Mouse (Mus musculus) liver, adult 2 months (tissue): Measurements from ENCODE around the gene Znfx1. TPM values are rescaled to one million over a fixed set of nuclear protein-coding genes. Genes with fewer than 3 reads are reported as not detected.

Source experiments
- DNase-seq: peaks from one replicate; pipeline ENCODE4 v3.0.0-alpha.2; 2011; ENCODE audit warnings: low read depth, low spot score; ENCODE audit errors: extremely low read depth
- H3K27ac ChIP-seq: fragments of 200-500 bp; replicated peaks from 2 replicates; pipeline ENCODE4 v1.5.1; 2012; ENCODE audit warnings: low read depth, mild to moderate bottlenecking, control low read depth, inconsistent platforms, low read length; ENCODE audit not compliant: insufficient read depth
- H3K27me3 ChIP-seq: fragments of 200-500 bp; 2 replicates; pipeline ENCODE4 v1.6.1; 2012; ENCODE audit warnings: mild to moderate bottlenecking, moderate library complexity, low read length, inconsistent platforms; ENCODE audit not compliant: control insufficient read depth, insufficient read depth
- H3K36me3 ChIP-seq: fragments of 200-500 bp; 2 replicates; pipeline ENCODE4 v1.6.1; 2012; ENCODE audit warnings: low read length, inconsistent platforms; ENCODE audit not compliant: control insufficient read depth, insufficient read depth
- H3K4me1 ChIP-seq: fragments of 200-500 bp; 2 replicates; pipeline ENCODE4 v1.6.1; 2011; ENCODE audit warnings: low read length; ENCODE audit not compliant: control insufficient read depth, insufficient read depth
- H3K4me3 ChIP-seq: fragments of 200-500 bp; 2 replicates; pipeline ENCODE4 v1.5.1; 2011; ENCODE audit warnings: low read depth, mild to moderate bottlenecking, control low read depth, low read length, moderate library complexity; ENCODE audit not compliant: insufficient read depth
- H3K79me2 ChIP-seq: fragments of 200-500 bp; 2 replicates; pipeline ENCODE4 v1.6.1; 2012; ENCODE audit warnings: inconsistent platforms, mild to moderate bottlenecking, low read length, moderate library complexity; ENCODE audit not compliant: control insufficient read depth, insufficient read depth
- H3K9ac ChIP-seq: fragments of 200-500 bp; 2 replicates; pipeline ENCODE4 v1.6.1; 2012; ENCODE audit warnings: low read depth, mild to moderate bottlenecking, control low read depth, inconsistent platforms, low read length
- CTCF ChIP-seq: fragments of 200-500 bp; IDR thresholded peaks from 2 replicates; pipeline ENCODE4 v1.5.1; 2011; ENCODE audit warnings: low read depth, low read length, control low read depth
- POLR2A ChIP-seq: fragments of 200-500 bp; IDR thresholded peaks from 2 replicates; pipeline ENCODE4 v1.6.1; 2011; ENCODE audit warnings: low read length, control low read depth; ENCODE audit not compliant: insufficient read depth; ENCODE audit errors: extremely low read depth
- WGBS: fragments of 180-500 bp; shearing (Covaris S2); methylation state at CpG from one replicate; pipeline ENCODE4 v1.1.7; 2018; 5-methylcytosine and 5-hydroxymethylcytosine counted together
- polyA plus RNA-seq: library from polyadenylated mRNA; depleted of rRNA; stranded (reverse); fragments of >200 nt; gene quantifications from 2 replicates; pipeline ENCODE4 v1.2.3, GENCODE M21; 2012
- total RNA-seq: library from RNA; depleted of rRNA; stranded (reverse); fragments of >200 nt; gene quantifications from 2 replicates; pipeline ENCODE4 v1.2.3, GENCODE M21; 2014

The Znfx1 gene
- total and polyA plus RNA-seq, 2 experiments, result 21.6 to 23.3 TPM

DNA sequence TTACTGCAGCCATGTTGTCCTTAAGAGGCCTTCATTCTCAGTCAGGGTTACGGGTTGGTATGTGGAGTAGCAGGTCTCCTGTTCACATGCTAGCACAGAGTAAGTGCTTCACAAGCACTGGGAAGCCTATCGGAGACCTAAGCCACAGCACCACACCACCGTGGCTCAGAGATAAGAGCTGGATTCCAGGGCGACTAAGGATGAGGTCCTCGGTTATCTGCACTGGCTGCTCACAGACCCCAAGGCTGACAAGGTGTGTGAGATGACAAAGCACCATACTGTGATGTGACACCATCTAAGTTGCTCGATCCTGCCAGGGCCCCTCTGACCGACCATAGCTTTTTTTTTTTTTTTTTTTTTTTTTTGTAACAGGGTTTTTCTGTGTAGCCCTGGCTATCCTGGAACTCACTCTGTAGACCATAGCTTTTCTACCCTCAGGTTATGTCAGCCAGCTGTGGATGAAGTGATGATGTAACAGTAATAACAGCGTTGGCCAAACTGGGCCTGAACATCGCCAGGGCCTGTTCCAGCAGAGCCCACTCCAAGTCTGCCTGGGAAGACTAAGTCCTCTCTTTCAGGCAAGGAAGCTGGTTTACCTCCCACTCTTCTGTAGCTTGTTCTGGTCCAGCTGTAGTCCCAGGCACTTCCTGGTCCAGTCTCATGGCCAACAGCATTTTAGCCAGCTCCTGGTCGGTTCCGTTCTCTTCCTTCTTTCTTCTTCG is 19.3 kb downstream of the Znfx1 start:
- no peaks in the 10 kb centered on the region for H3K4me1 ChIP-seq
- WGBS, result 86% methylated on average over 12 of the region's 12 CpGs
- H3K36me3 ChIP-seq, result peaks cover 76% of the 10 kb centered on the region
- no peak overlapping the region for H3K9ac ChIP-seq
- H3K27ac ChIP-seq, result no peak overlapping the region
- H3K27me3 ChIP-seq, result no peaks in the 10 kb centered on the region
- no peak for TF ChIP-seq POLR2A
- TF ChIP-seq CTCF, result no peak
- DNase-seq, result no peak
- H3K4me3 ChIP-seq, result no peak overlapping the region
- no peaks in the 10 kb centered on the region for H3K79me2 ChIP-seq

DNA sequence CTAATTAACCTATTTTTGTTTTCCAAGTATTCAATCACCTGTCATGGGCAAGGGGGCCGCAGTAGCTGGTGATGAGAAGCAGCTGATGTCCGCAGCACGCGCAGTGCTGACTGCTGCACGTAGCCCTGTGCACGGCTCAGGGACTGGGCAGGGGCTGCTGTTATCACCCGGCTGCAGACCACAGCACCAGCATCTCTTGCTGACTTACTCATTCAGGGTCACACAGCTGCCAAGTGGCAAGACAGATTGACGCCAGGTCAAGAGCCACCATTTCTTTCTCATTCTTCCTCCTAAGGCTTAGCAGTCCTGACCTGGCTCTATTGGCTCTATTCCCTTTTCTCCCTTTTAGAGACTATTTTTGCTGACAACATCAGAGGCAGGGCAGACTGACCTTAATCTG is 23.4 kb downstream of the Znfx1 start:
- H3K4me3 ChIP-seq, result no peak overlapping the region
- TF ChIP-seq POLR2A (no peak), CTCF (no peak)
- H3K9ac ChIP-seq, result no peak overlapping the region
- no peaks in the 10 kb centered on the region for H3K27me3 ChIP-seq
- H3K79me2 ChIP-seq, result no peaks in the 10 kb centered on the region
- 83% methylated on average over 8 of the region's 8 CpGs for WGBS
- H3K4me1 ChIP-seq, result no peaks in the 10 kb centered on the region
- no peak for DNase-seq
- H3K36me3 ChIP-seq, result peaks cover 74% of the 10 kb centered on the region
- no peak overlapping the region for H3K27ac ChIP-seq

DNA sequence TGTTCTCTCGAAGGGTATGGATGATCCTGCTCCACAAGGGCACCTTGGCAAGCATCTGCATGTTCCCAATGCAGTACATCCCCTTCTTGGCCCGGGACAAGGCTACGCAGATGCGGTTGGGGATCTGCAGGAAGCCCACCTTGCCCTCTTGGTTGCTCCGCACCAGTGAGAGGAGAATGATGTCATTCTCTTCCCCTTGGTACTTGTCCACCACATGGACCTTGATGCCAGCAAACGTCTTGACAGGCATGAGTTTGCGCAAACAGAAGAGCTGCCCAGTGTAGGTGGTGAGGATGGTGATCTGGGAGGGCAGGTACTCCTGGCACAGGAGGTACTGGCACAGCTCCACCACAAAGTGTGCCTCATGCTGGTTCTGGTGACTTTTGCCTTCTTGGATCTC is 24.1 kb downstream of the Znfx1 start:
- Histone ChIP-seq H3K27ac (no peak overlapping the region), H3K36me3 (peaks cover 72% of the 10 kb centered on the region), H3K4me3 (no peak overlapping the region), H3K4me1 (no peaks in the 10 kb centered on the region), H3K27me3 (no peaks in the 10 kb centered on the region), H3K79me2 (no peaks in the 10 kb centered on the region), H3K9ac (no peak overlapping the region)
- WGBS, result 81% methylated on average over 7 of the region's 7 CpGs
- DNase-seq, result peak; percentile 23
- TF ChIP-seq CTCF (no peak), POLR2A (no peak)

DNA sequence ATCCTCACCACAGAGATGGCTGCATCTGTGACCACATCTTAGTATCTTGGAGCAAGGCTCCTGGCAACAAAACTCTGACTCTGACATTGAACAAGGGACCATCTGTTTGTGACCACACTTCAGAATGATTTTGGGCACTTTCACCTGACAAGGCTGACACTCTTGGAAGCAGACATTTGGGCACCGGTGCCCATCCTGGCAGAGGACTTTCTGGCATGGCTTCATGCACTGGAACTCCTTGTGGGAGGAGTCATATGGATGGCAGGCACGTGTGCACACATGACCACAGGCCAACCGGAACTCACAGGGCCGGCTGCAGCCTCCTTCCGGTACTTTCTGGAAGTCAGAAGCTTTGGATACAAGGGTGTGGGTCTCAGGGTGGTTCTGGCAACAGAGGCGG is 24.5 kb downstream of the Znfx1 start:
- Histone ChIP-seq H3K4me3 (no peak overlapping the region), H3K27me3 (no peaks in the 10 kb centered on the region), H3K4me1 (no peaks in the 10 kb centered on the region), H3K36me3 (peaks cover 69% of the 10 kb centered on the region), H3K27ac (no peak overlapping the region), H3K79me2 (no peaks in the 10 kb centered on the region), H3K9ac (no peak overlapping the region)
- no peak for TF ChIP-seq CTCF
- no peak for TF ChIP-seq POLR2A
- DNase-seq, result no peak
- 69% methylated on average over 6 of the region's 6 CpGs for WGBS

DNA sequence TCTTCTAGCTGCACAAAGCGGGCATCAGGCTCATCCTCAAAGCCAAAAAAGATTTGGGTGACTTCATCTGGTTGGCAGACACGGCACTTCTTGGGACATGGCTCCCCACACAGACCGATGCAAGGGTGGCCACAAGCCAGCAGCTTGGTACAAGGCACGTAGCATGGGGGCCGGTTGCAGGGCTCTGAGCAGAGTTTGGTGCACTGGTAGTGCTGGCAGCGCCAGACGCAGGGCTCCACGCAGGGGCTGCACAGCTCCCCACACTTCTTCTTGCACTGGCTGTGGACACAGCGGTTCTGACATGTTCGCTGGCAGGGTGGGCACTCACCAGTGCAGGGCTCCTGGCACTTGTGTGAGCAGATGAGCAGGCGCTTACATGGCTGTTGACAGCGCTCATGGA is 25.1 kb downstream of the Znfx1 start:
- no peak for DNase-seq
- H3K27ac ChIP-seq, result no peak overlapping the region
- H3K27me3 ChIP-seq, result no peaks in the 10 kb centered on the region
- WGBS, result 92% methylated on average over 12 of the region's 12 CpGs
- H3K79me2 ChIP-seq, result no peaks in the 10 kb centered on the region
- peaks cover 63% of the 10 kb centered on the region for H3K36me3 ChIP-seq
- H3K4me3 ChIP-seq, result no peak overlapping the region
- H3K4me1 ChIP-seq, result no peaks in the 10 kb centered on the region
- TF ChIP-seq POLR2A (no peak), CTCF (no peak)
- no peak overlapping the region for H3K9ac ChIP-seq

DNA sequence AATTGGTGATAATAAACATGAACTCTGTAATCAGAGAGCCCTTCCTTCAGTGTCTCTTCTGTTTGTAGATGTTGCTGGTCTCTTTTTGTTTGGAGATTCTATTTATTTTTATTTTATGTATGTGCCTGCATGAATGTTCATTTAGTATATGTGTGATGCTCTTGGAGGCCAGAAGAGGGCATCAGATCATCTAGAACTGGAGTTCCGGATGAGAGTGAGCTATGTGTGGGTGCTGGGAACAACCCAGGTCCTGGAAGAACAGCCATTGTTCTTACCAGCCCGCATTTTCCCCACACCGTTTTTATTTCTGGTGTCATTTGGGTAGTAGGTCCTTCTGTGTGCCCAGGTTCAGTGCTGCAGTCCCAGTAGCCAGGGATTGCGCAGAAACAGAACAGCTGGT is 32.3 kb downstream of the Znfx1 start:
- Histone ChIP-seq H3K9ac (no peak overlapping the region), H3K27ac (no peak overlapping the region), H3K4me3 (no peak overlapping the region), H3K36me3 (peaks cover 26% of the 10 kb centered on the region), H3K79me2 (no peaks in the 10 kb centered on the region), H3K27me3 (no peaks in the 10 kb centered on the region), H3K4me1 (no peaks in the 10 kb centered on the region)
- 96% methylated on average over 4 of the region's 4 CpGs for WGBS
- TF ChIP-seq POLR2A, result no peak
- no peak for DNase-seq
